8 mouse cellular contexts compared by ENCODE assay signal in genomic region chr9:108479721-108480351, GRCm38 (mm10). TPM values are rescaled to one million over a fixed set of nuclear protein-coding genes. Genes with fewer than 3 reads are reported as not detected.
DNase-seq lines count a peak whose midpoint lies in the region; ATAC-seq lines count a peak whose summit lies in the region.

TSS of gene Lamb2 (plus strand) at chr9:108479736.

- no peaks in the 10 kb centered on the region for H3K9me3 ChIP-seq in liver, embryonic 16.5 days (replicated peaks; ENCODE audit: control insufficient read depth, low read length)

- H3K4me1 ChIP-seq in liver, embryonic 16.5 days (ENCODE audit: control insufficient read depth, low read depth, low read length) = peaks cover 7% of the 10 kb centered on the region

- no peak for DNase-seq in layer of hippocampus, adult 8-10 months (ENCODE audit: low spot score in 2 of 2)
- no peak for DNase-seq in layer of hippocampus, adult 9-10 months (ENCODE audit: low spot score)
- DNase-seq in embryo, embryonic 11.5 days (ENCODE audit: low read depth, low spot score) = peak; percentile 74
- peak; percentile 95 for DNase-seq in heart, adult 8-10 months (ENCODE audit: low spot score)
- peak; percentile 74 for DNase-seq in kidney, adult 9 months
- DNase-seq in ovary, postnatal 14 days (ENCODE audit: low spot score) = peak; percentile 34
- no peak for DNase-seq in frontal cortex, postnatal 14 days (ENCODE audit: low spot score in 2 of 2)

- ATAC-seq in liver, embryonic 16.5 days (ENCODE audit: low read depth) = 0 out of 2 replicates have a peak, but pooled peaks have one; percentile 22

- H3K4me3 ChIP-seq in liver, embryonic 16.5 days (ENCODE audit: low read depth, low read length) = peak within 1 kb of the TSS; percentile 56

- H3K36me3 ChIP-seq in liver, embryonic 16.5 days (ENCODE audit: control insufficient read depth, insufficient read depth) = no peaks in the 10 kb centered on the region

- no peak within 1 kb of the TSS for H3K27ac ChIP-seq in liver, embryonic 16.5 days (ENCODE audit: low read length)

- H3K9ac ChIP-seq in liver, embryonic 16.5 days (ENCODE audit: low read depth, low read length) = peak within 1 kb of the TSS; percentile 16; the same call in 1 of the 2 replicates

- peaks cover 7% of the 10 kb centered on the region for H3K27me3 ChIP-seq in liver, embryonic 16.5 days (ENCODE audit: control insufficient read depth, insufficient read depth, low read depth, low read length)

- WGBS in liver, embryonic 16.5 days (ENCODE audit: insufficient replicate concordance) = 28% methylated on average over 10 of the region's 10 CpGs

- H3K4me2 ChIP-seq in liver, embryonic 16.5 days (ENCODE audit: low read depth, low read length) = peak within 1 kb of the TSS; percentile 56

RNA-seq across cellular contexts. Expression of gene Lamb2, which starts in this region (rescaled TPM):
- total RNA-seq in layer of hippocampus, adult 8-10 months (2022) = 10 to 100 TPM; 28.9 to 46.8 (median 34.7) TPM
- 100 to 1,000 TPM; 342 to 366 (median 351) TPM for total RNA-seq in heart, adult 8-10 months (2022)
- 9.7 and 10.7 TPM in 2 replicates for polyA plus RNA-seq in liver, embryonic 16.5 days (2015; fragmentation: Nextera tagmentation; extraction: Ambion mirVana)

Comparison
In these comparisons a context has a peak if more than half of its experiments do, and no peak if none do; other contexts are left out.
1. RNA of gene Lamb2 (total RNA-seq): 342 to 366 TPM in heart, adult 8-10 months; 28.9 to 46.8 TPM in layer of hippocampus, adult 8-10 months; every median in the first group is over 4 times any median in the second.
2. DNase-seq: peak in embryo, embryonic 11.5 days (single experiment), heart, adult 8-10 months (single experiment), kidney, adult 9 months (single experiment) and ovary, postnatal 14 days (single experiment); none in layer of hippocampus, adult 8-10 months (0 of 2), layer of hippocampus, adult 9-10 months (single experiment) and frontal cortex, postnatal 14 days (0 of 2).